Mouse (Mus musculus) C2C12 (cell line): ENCODE results near the gene Mdfi. TPM values are rescaled to one million over a fixed set of nuclear protein-coding genes. Genes with fewer than 3 reads are reported as not detected.
A peak's percentile ranks its signal among the peaks of the same experiment; 100 is the strongest.

Source experiments
- H3K27me3 ChIP-seq: one replicate; pipeline ENCODE4 v1.6.1; 2011; ENCODE audit not compliant: control insufficient read depth, insufficient read depth, insufficient read length
- H3K36me3 ChIP-seq: one replicate; pipeline ENCODE4 v1.6.1; 2011; ENCODE audit not compliant: control insufficient read depth, insufficient read depth
- H3K4me3 ChIP-seq: one replicate; pipeline ENCODE4 v1.5.1; 2011; ENCODE audit warnings: mild to moderate bottlenecking, control low read depth; ENCODE audit not compliant: poor library complexity, insufficient read depth, severe bottlenecking
- H3K79me2 ChIP-seq: one replicate; pipeline ENCODE4 v1.6.1; 2011; ENCODE audit not compliant: control insufficient read depth, insufficient read depth
- H3K79me3 ChIP-seq: one replicate; pipeline ENCODE4 v1.6.1; 2011; ENCODE audit warnings: low read depth, control low read depth
- H3ac ChIP-seq: one replicate; pipeline ENCODE3; 2011; ENCODE audit warnings: low read depth; ENCODE audit not compliant: control insufficient read depth, insufficient read length
- CEBPB ChIP-seq: IDR thresholded peaks from one replicate; pipeline ENCODE4 v1.6.1; 2011; ENCODE audit warnings: low read depth, mild to moderate bottlenecking, control low read depth, moderate library complexity
- CTCF ChIP-seq: IDR thresholded peaks from one replicate; pipeline ENCODE4 v1.5.1; 2011; ENCODE audit not compliant: control insufficient read depth, insufficient read depth, insufficient read length
- FOSL1 ChIP-seq: IDR thresholded peaks from one replicate; pipeline ENCODE4 v1.8.0; 2011; ENCODE audit warnings: mild to moderate bottlenecking, low read length; ENCODE audit not compliant: poor library complexity, insufficient read depth, severe bottlenecking
- MAX ChIP-seq: IDR thresholded peaks from one replicate; pipeline ENCODE4 v1.6.1; 2011; ENCODE audit warnings: mild to moderate bottlenecking, control low read depth
- MYOD1 ChIP-seq: IDR thresholded peaks from one replicate; pipeline ENCODE4 v1.6.1; 2011; ENCODE audit warnings: low read depth; ENCODE audit not compliant: control insufficient read depth, insufficient read length
- MYOG ChIP-seq: IDR thresholded peaks from one replicate; pipeline ENCODE4 v1.6.1; 2011; ENCODE audit not compliant: control insufficient read depth, insufficient read length; ENCODE audit errors: extremely low read depth
- USF1 ChIP-seq: IDR thresholded peaks from one replicate; pipeline ENCODE4 v1.6.1; 2011; ENCODE audit warnings: low read depth, mild to moderate bottlenecking, control low read depth, moderate library complexity
- polyA plus RNA-seq: library from polyadenylated mRNA; unstranded; fragments of >200 nt; fragmentation: generic; extraction: Trizol; gene quantifications from one replicate; pipeline ENCODE4 v1.2.1, GENCODE M21; 2012; ENCODE audit warnings: missing spikeins

Gene Mdfi
- polyA plus RNA-seq, 1 experiment: 0.68 TPM

DNA sequence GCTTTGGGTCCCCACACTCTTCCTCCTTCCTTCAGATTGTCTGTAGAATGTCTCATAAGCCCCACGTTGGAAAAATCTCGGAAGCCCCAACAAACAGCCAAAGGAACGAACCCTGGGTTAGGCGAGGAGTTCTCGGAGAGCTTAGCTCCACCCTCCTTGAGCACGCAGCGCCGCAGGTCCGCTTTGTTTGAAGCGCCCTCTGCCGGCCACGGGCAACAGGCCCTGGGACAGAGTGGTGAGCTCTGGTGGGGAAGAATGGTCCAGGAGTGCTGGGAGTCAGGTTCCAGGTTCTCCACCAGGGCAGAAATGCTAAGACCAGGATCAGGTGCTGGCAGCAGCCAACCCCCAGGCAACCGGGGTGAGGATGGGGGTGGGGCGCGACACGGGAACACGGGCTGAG lies 30.0 kb upstream of the Mdfi start:
- Histone ChIP-seq H3ac (no peak overlapping the region), H3K79me2 (no peaks in the 10 kb centered on the region), H3K27me3 (peaks cover 3% of the 10 kb centered on the region), H3K36me3 (peaks cover under 1% of the 10 kb centered on the region), H3K4me3 (no peak overlapping the region), H3K79me3 (no peaks in the 10 kb centered on the region)
- TF ChIP-seq CTCF: peak; percentile 88
- no peak for TF ChIP-seq USF1
- no peak for TF ChIP-seq CEBPB
- no peak for TF ChIP-seq MYOD1
- peak; percentile 24 for TF ChIP-seq MAX
- TF ChIP-seq FOSL1: no peak
- no peak for TF ChIP-seq MYOG

DNA sequence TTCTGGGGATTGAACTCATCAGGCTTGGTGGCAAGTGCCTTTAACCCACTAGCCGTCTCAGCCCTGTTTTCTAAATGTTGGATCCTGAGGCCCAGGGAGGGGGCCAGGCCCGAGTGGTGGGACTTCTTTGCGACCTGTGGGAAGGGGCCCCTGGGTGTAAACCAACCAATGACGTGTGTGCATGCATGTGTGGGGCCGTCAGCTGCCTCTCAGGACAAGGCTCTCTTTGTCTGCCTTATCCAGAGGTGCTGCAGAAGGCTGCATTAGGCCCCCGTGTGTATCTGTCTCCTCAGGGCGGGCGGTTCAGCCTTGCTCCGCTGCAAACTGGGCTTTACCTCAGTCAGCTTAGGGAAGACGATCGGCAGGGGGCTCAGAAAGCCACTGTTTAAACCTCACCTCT lies 28.9 kb upstream of the Mdfi start:
- H3K4me3 ChIP-seq: no peak overlapping the region
- H3ac ChIP-seq: no peak overlapping the region
- H3K79me2 ChIP-seq: no peaks in the 10 kb centered on the region
- TF ChIP-seq MAX (no peak), CEBPB (no peak), USF1 (no peak), FOSL1 (no peak), CTCF (no peak), MYOD1 (no peak), MYOG (no peak)
- no peaks in the 10 kb centered on the region for H3K36me3 ChIP-seq
- H3K79me3 ChIP-seq: no peaks in the 10 kb centered on the region
- peaks cover 6% of the 10 kb centered on the region for H3K27me3 ChIP-seq

GRCm38 (mm10) chr17:47863023-47863422 lies 28.5 kb upstream of the Mdfi start:
- H3ac ChIP-seq: no peak overlapping the region
- H3K4me3 ChIP-seq: no peak overlapping the region
- H3K27me3 ChIP-seq: peaks cover 6% of the 10 kb centered on the region
- no peak for TF ChIP-seq CEBPB
- no peaks in the 10 kb centered on the region for H3K79me2 ChIP-seq
- no peaks in the 10 kb centered on the region for H3K79me3 ChIP-seq
- H3K36me3 ChIP-seq: no peaks in the 10 kb centered on the region

- Histone ChIP-seq H3K4me3 (no peak overlapping the region), H3K79me2 (no peaks in the 10 kb centered on the region), H3ac (no peak overlapping the region), H3K36me3 (no peaks in the 10 kb centered on the region), H3K79me3 (no peaks in the 10 kb centered on the region), H3K27me3 (peaks cover 10% of the 10 kb centered on the region)
- TF ChIP-seq CEBPB: no peak
- no peak for TF ChIP-seq FOSL1
- no peak for TF ChIP-seq MYOG
- TF ChIP-seq CTCF: no peak
- no peak for TF ChIP-seq MYOD1
Measured at GRCm38 (mm10) chr17:47855544-47855943, 21.1 kb upstream of the Mdfi start.

DNA sequence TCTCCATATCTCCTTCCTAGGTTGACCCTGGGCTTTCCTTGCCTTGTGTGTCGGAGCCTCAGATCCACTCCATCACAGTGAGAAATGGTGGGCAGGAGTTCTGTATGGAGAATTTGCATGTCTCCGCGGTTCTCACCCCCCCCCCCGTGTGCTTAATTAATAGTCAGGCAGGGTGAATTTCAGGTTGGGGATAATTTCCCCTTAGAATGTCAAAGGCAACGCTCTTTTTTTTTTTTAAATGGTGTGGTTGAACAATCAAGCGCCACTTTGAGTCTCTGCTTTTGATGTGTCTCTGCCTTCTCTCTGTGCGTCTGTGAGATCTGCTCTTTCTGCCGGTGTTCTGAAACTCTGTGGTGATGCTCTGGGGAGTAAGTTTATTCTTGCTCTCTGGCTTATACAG lies 20.4 kb upstream of the Mdfi start:
- Histone ChIP-seq H3K79me3 (no peaks in the 10 kb centered on the region), H3K27me3 (peaks cover 10% of the 10 kb centered on the region)

DNA sequence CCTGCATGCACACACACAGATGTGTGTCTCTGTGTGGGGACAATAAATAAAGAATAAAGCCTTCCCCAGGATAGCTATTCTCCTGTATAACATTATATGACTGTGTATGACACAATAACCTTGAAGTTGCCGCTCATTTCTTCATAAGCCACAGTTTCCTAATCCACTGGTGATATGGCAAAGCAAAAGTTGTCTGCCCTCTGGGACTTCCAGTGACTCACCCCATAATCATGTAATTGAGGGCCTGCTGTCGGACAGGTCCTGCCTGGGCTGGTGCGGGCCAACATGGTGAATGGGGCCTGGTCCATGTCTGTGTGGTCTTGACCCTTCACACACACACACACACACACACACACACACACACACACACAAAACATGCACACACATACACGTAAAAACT lies 19.3 kb upstream of the Mdfi start:
- Histone ChIP-seq H3K79me3 (no peaks in the 10 kb centered on the region), H3K27me3 (peaks cover 7% of the 10 kb centered on the region), H3K79me2 (no peaks in the 10 kb centered on the region), H3K4me3 (no peak overlapping the region), H3ac (no peak overlapping the region), H3K36me3 (no peaks in the 10 kb centered on the region)
- no peak for TF ChIP-seq FOSL1
- no peak for TF ChIP-seq CTCF
- TF ChIP-seq MAX: no peak
- no peak for TF ChIP-seq CEBPB
- no peak for TF ChIP-seq MYOD1
- no peak for TF ChIP-seq USF1
- TF ChIP-seq MYOG: no peak

More for the DNA sequence above, 20.4 kb upstream of the Mdfi start:
- Histone ChIP-seq H3K4me3 (no peak overlapping the region), H3ac (no peak overlapping the region), H3K79me2 (no peaks in the 10 kb centered on the region), H3K36me3 (no peaks in the 10 kb centered on the region)
- TF ChIP-seq MYOD1 (no peak), MAX (no peak), MYOG (no peak), USF1 (no peak), FOSL1 (no peak), CEBPB (no peak), CTCF (no peak)
